Mouse (Mus musculus) thymus, adult 2 months (tissue): Measurements from ENCODE around the gene Plch1. TPM values are rescaled to one million over a fixed set of nuclear protein-coding genes. Genes with fewer than 3 reads are reported as not detected.

Experiments used
- DNase-seq: peaks from one replicate; pipeline ENCODE4 v3.0.0; 2021
- H3K27ac ChIP-seq: fragments of 200-500 bp; 2 replicates; pipeline ENCODE4 v1.5.1; 2012; ENCODE audit warnings: low read length, control low read depth; ENCODE audit not compliant: control insufficient read depth, insufficient read depth
- H3K27me3 ChIP-seq: fragments of 200-500 bp; 2 replicates; pipeline ENCODE4 v1.6.1; 2012; ENCODE audit warnings: mild to moderate bottlenecking, low read length, moderate library complexity, mixed read lengths; ENCODE audit not compliant: control insufficient read depth, insufficient read depth
- H3K36me3 ChIP-seq: fragments of 200-500 bp; 2 replicates; pipeline ENCODE4 v1.6.1; 2012; ENCODE audit warnings: mild to moderate bottlenecking, low read length, moderate library complexity; ENCODE audit not compliant: control insufficient read depth, insufficient read depth
- H3K4me1 ChIP-seq: fragments of 200-500 bp; replicated peaks from 2 replicates; pipeline ENCODE4 v1.6.1; 2012; ENCODE audit warnings: low read length; ENCODE audit not compliant: control insufficient read depth, insufficient read depth
- H3K4me3 ChIP-seq: fragments of 200-500 bp; 2 replicates; pipeline ENCODE4 v1.5.1; 2012; ENCODE audit warnings: mild to moderate bottlenecking, low read length, control low read depth, moderate library complexity; ENCODE audit not compliant: control insufficient read depth, insufficient read depth
- CTCF ChIP-seq: fragments of 200-500 bp; IDR thresholded peaks from 2 replicates; pipeline ENCODE4 v1.5.1; 2012; ENCODE audit warnings: mild to moderate bottlenecking, control low read depth, low read length, moderate library complexity, borderline replicate concordance; ENCODE audit not compliant: control insufficient read depth, poor library complexity, insufficient read depth; ENCODE audit errors: extremely low read depth
- POLR2A ChIP-seq: fragments of 200-500 bp; IDR thresholded peaks from 2 replicates; pipeline ENCODE4 v1.6.1; 2012; ENCODE audit warnings: mild to moderate bottlenecking, low read length, control low read depth, moderate library complexity; ENCODE audit not compliant: control insufficient read depth, poor library complexity, insufficient read depth; ENCODE audit errors: extremely low read depth
- WGBS: fragments of 180-500 bp; shearing (Covaris S2); methylation state at CpG from one replicate; pipeline ENCODE4 v1.1.7; 2018; 5-methylcytosine and 5-hydroxymethylcytosine counted together
- polyA plus RNA-seq: library from polyadenylated mRNA; depleted of rRNA; stranded (reverse); fragments of >200 nt; gene quantifications from 2 replicates; pipeline ENCODE4 v1.2.3, GENCODE M21; 2012

Gene Plch1
- polyA plus RNA-seq, 1 experiment, result 0.15 TPM

GRCm38 (mm10) chr3:63865069-63865468 is 34.2 kb downstream of the Plch1 start:
- TF ChIP-seq POLR2A (no peak), CTCF (no peak)
- H3K27me3 ChIP-seq, result no peaks in the 10 kb centered on the region
- no peak overlapping the region for H3K27ac ChIP-seq
- DNase-seq, result no peak
- no peaks in the 10 kb centered on the region for H3K36me3 ChIP-seq
- WGBS, result 77% methylated on average over 2 of the region's 2 CpGs
- H3K4me1 ChIP-seq, result no peaks in the 10 kb centered on the region
- no peak overlapping the region for H3K4me3 ChIP-seq

DNA sequence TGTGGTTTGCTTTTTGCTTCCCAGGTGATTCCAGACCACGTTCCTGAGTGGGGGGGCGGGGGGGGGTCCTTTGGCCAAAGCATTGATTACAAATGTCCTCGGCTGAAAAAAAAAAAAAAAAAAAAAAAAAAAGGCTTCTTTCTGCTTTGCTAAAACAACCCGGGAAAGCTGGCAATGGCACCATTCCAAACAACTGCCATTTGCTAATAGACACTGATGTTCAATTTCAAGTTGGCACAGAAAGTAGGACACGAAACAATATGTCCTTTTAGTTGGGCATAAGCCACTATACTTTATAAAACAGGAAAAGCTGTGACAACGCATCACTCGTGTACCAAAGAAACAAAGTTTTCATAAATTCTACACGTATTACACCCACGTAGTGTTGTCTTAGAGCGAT is 36.6 kb downstream of the Plch1 start:
- Histone ChIP-seq H3K27ac (no peak overlapping the region), H3K4me1 (no peaks in the 10 kb centered on the region), H3K4me3 (no peak overlapping the region), H3K36me3 (no peaks in the 10 kb centered on the region), H3K27me3 (no peaks in the 10 kb centered on the region)
- 83% methylated on average over 10 of the region's 10 CpGs for WGBS
- no peak for TF ChIP-seq CTCF
- no peak for TF ChIP-seq POLR2A
- no peak for DNase-seq

GRCm38 (mm10) chr3:63852828-63853227 is 46.4 kb downstream of the Plch1 start:
- Histone ChIP-seq H3K27ac (no peak overlapping the region), H3K4me1 (no peaks in the 10 kb centered on the region), H3K36me3 (no peaks in the 10 kb centered on the region), H3K4me3 (no peak overlapping the region), H3K27me3 (no peaks in the 10 kb centered on the region)
- 86% methylated on average over 5 of the region's 5 CpGs for WGBS
- no peak for DNase-seq
- no peak for TF ChIP-seq CTCF
- TF ChIP-seq POLR2A, result no peak

- DNase-seq, result no peak
- no peak overlapping the region for H3K27ac ChIP-seq
- H3K36me3 ChIP-seq, result no peaks in the 10 kb centered on the region
- no peaks in the 10 kb centered on the region for H3K4me1 ChIP-seq
- no peaks in the 10 kb centered on the region for H3K27me3 ChIP-seq
- no peak overlapping the region for H3K4me3 ChIP-seq
- WGBS, result 90% methylated on average over 12 of the region's 12 CpGs
- no peak for TF ChIP-seq CTCF
- TF ChIP-seq POLR2A, result no peak
Observed at GRCm38 (mm10) chr3:63851125-63851698, 48.1 kb downstream of the Plch1 start.

- H3K4me1 ChIP-seq, result no peaks in the 10 kb centered on the region
- no peak for DNase-seq
- TF ChIP-seq POLR2A (no peak), CTCF (no peak)
- no peaks in the 10 kb centered on the region for H3K27me3 ChIP-seq
- 87% methylated on average over 10 of the region's 10 CpGs for WGBS
- no peak overlapping the region for H3K27ac ChIP-seq
- no peak overlapping the region for H3K4me3 ChIP-seq
- H3K36me3 ChIP-seq, result no peaks in the 10 kb centered on the region
Observed at GRCm38 (mm10) chr3:63849765-63850346, 49.4 kb downstream of the Plch1 start.

DNA sequence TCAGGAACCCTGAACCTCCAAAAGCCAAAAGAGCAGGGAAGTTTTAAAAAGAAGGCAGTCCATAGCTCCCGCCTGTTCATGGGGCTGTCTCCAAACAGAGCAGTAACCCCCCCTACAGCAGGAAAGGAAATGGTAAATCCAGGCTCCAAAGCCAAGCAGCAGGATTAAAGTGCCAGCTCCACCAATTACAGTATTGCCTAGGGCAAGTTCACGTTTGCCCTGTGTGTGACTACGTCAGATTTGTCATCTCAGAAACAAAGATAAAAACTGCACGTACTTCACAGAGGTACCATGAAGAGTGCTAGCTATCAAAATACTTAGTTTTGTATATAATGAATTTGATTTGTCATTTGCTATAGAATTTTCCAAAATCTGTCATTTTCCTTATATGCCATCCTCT is 55.1 kb downstream of the Plch1 start:
- 89% methylated on average over 4 of the region's 4 CpGs for WGBS
- no peaks in the 10 kb centered on the region for H3K27me3 ChIP-seq
- TF ChIP-seq POLR2A, result no peak
- TF ChIP-seq CTCF, result no peak
- no peak overlapping the region for H3K4me3 ChIP-seq
- H3K36me3 ChIP-seq, result no peaks in the 10 kb centered on the region
- no peak for DNase-seq
- H3K4me1 ChIP-seq, result no peaks in the 10 kb centered on the region
- H3K27ac ChIP-seq, result no peak overlapping the region
